Mouse (Mus musculus) gonadal fat pad, adult 2 months (tissue): ENCODE data around the gene Gm20388. TPM values are rescaled to one million over a fixed set of nuclear protein-coding genes. Genes with fewer than 3 reads are reported as not detected.
"Not testable (repeated sequence)": the region's sequence is repeated elsewhere in the genome, so short reads cannot be mapped to it uniquely, and the experiment has no call there.

ENCODE experiments used
- DNase-seq: peaks from one replicate; pipeline ENCODE4 v3.0.0-alpha.2; 2012; ENCODE audit warnings: low read depth
- polyA plus RNA-seq: library from polyadenylated mRNA; depleted of rRNA; stranded (reverse); fragments of >200 nt; gene quantifications from 2 replicates; pipeline ENCODE4 v1.2.3, GENCODE M21; 2012

The Gm20388 gene
- polyA plus RNA-seq, 1 experiment: 119 TPM

DNA sequence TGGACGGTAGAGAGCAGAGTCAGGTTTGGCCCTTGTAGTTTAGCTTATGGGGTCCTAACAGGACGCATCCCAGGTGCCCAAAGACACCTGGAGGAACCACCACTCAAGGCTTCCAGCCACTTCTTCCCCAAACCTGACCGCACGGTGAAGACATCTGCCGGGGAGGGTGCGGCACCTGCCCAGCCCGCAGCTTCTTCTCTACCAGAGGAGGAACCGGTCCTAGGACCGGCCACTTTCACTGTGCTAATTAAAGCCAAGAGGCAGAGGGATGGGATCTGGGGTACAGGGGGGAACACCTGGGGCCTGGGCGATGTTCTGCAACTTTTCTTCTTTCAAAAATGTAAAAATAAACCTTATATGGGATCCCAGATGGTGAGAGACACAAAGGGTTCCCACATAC is 866.5 kb downstream of the Gm20388 start:
- no peak for DNase-seq

DNA sequence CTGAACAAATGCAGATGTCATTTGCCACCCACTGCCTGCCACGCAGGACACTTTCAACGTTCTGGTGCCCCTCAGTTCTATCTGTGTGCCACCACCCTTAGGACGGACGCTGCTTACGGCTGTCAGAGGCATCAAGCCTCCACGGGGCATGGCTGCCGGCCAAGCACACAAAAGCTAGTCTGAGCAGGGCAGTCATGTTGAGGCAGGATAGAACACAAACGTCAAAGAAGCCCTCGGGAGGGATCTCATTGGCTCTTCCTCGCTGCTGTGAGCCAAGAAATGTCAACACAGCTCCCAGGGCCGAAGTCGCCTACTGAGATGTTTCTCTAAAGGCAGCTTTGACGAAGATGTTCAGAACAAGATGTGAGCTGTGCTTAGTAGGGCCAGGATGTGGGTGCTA is 867.1 kb downstream of the Gm20388 start:
- peak; percentile 65 for DNase-seq

DNA sequence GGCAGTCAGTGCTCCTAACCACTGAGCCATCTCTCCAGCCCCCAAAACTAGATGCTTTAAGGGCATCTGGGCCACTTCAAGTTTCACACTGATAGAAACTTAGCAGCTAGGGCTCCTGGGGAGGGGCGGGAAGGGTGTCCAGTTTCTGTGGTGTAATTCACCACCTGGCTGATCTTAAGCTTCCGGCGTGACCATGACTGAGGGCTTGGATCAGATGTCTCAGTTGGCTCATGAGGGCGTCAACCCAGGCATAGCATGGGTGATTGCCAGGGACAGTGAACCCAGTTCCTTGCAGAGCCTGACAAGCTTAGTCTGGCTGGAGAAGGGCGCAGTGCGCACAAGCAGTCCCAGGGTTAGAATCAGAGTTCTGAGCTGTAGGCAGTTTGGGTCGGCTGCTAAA is 868.5 kb downstream of the Gm20388 start:
- no peak for DNase-seq

DNA sequence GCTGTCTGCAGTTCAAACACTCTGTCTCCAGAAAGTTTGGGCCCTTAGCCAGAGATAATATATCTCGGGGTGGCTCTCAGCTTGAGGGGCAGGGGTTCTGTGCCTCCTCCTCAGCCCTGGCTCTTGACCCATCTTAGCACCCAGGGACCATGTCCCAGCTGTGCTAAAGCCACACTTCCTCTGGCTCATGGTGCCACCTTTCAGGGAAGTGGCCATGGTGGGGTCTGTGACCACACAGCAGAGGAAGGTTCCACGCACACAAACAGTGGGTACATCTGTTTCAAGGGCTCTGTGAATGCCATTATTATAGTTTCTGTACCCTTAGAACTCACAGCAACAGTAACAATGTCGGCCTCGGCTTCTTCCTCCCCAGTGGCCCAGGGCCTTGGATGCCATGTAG is 873.1 kb downstream of the Gm20388 start:
- DNase-seq: no peak

DNA sequence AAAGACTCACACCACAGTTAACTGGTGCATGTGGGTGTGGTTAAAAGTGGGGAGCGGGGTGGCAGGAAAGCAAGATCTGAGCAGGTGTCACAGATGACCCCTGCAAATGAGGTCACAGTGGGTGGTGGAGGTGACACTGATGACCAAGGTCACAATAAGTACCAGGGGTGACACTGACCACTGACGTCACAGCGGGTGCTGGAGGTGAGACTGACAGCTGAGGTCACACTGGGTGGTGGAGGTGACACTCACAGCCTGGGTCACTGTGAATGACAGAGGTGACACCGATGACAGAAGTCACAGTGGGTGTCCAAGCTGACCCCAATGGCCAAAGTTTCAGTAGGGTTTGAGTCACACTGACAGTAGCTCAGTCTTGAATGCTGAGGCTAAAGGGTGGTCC is 876.1 kb downstream of the Gm20388 start:
- no peak for DNase-seq

DNA sequence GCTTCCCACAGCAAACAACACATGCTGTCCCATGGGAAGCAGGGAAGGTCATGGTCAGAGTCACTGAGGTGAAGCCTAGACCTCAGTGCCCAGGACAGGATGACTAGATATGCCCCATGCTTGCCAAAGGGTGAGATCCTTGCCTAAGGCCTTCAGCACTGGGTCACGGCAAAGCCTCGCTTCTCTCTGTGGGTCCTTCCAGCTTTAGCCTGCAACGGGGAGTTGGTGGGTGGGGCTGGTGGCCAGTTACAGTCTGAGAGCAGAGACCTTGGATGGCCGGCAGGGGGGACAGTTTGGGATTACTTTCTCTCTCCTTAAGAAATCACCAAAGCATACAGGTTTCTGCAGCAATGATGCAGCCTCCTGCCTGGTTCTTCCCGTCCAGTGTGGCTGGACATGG is 877.0 kb downstream of the Gm20388 start:
- DNase-seq: no peak

DNA sequence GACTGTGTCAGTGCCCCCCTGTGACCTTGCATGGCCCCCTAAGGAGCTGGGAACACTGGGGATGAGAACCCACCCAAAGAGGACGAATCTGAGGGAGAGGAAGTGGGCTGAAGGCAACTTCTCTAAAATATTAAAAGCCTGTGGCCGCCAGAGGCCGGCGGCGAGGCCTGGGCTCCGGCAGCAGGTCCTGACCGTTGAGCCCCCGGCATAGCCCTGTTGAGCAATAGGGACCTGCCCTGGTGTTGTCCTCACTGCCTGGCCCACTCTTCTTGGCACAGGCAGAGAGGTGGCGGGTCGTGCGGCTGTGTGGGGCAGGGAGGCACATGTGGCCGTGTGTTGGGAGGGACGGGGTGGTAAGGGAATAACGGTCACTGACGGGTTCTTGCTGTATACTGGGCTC is 882.1 kb downstream of the Gm20388 start:
- no peak for DNase-seq

DNA sequence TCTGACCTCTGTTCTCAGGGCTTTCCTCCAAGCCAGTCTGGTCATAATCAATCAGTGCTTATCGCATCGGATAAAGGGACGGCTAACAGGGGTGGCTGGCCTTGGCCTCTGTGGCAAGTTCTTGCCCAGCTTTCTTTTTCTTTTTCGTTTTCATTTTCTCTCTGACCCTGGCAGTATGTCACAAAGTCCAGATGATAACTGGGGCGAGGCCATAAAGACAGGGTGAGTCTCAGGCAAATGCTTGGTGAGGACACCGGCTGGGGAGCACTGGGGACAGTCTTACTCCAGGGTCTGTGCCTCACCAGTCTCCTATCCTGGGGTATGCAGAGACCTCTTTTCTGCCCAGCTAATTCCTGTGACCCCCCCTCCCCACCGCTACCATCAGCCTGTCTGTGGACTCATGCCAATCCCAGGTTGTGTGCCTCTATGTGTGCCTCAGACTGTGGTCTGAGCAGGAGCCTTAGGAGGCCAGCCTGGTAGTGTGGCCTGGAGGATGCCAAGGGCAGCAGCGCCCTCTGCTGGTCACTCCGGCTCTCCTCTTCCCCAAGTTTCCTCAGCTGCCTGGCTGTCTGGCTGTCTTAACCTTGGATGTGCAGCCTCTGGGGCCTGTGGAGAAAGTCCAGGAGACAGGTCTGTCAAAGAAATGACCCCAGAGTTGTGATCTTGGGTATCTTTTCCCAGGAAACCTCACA is 885.4 kb downstream of the Gm20388 start:
- DNase-seq: no peak

DNA sequence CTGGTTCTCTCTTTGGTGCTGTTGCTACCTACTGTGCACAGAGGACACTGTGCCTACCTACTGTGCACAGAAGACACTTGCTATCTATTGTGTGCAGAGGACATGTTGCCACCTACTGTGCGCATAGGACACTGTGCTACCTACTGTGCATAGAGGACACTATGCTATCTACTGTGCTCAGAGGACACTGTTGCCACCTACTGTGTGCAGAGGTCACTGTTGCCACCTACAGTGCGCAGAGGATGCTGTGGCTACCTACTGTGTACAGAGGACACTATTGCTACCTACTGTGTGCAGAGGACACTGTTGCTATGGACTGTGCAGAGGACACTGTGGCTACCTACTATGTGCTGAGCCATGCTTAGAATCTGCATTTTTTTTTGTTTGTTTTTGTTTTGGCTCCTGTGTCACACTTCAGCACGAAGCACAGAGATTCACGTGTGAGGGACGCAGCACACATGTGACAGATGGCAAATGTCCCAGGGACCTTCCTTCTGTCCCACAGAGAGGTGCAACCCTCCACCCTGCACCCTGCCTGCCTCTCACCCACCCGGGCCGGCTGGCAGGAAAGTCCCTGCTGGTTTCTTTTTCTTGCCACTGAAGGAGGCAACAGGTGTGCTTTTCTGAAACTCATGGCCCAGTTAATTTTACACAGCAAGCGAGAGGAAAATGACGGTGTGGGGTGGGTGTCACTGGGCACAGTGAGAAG is 886.5 kb downstream of the Gm20388 start:
- DNase-seq: no peak

DNA sequence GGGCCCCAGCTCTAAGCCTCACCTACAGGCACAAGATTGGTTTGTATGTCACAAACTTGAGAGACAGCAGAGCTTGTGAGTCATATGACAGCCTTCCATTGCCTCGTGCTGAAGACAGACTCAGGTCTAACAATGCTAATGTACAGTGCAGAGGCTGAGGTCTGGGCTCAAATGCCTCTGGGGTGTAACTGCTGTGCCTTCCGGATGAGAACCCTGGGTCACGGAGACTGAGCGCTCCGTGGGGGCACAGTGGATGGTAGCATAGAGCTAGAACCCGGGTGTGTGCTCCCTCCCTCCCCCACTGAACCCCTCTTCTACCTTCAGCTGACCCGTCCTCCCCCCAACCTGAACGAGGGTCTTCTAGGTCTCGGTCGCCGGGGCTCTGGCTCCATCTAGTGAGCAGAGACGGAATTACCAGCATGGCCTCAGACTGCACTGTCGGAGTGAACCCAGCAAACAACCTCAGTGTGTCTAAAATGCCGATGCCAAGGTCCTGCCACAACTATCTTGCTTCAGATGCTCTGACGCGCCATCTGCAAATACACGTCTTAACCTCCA is 889.7 kb downstream of the Gm20388 start:
- no peak for DNase-seq

DNA sequence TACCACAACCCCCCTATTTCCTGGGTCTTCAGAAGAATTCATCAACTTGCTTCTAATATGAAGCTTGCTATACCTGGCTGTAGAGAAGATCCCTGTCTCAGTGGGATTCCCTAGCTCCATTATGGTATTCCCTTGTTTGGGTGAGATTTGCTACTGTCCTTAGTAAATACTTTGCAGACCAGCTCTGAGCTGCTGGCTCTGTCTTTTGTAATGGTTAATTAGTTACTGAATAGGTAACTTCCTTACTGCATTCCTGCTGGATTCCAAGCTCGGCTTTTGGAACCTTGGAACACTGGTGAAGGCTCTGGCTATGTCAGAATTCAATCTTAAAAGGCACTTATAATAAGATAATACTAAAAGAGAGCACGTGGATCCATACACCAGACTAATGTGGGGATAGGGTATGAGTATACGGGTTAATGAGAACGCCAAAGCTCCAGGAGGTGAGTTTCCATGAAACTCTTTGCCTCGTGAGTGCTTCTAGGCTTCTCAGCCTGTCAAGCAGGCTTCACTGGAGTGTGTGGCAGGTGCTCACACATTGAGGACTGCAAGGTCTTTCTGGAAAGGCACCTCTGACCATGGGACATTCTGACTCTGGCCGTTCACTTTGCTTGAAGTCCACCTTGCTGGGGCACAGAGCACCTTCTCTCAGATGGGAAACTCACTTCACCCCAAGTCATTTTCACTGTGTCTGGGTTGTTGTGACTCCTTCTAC is 893.2 kb downstream of the Gm20388 start:
- DNase-seq: not testable (repeated sequence)

DNA sequence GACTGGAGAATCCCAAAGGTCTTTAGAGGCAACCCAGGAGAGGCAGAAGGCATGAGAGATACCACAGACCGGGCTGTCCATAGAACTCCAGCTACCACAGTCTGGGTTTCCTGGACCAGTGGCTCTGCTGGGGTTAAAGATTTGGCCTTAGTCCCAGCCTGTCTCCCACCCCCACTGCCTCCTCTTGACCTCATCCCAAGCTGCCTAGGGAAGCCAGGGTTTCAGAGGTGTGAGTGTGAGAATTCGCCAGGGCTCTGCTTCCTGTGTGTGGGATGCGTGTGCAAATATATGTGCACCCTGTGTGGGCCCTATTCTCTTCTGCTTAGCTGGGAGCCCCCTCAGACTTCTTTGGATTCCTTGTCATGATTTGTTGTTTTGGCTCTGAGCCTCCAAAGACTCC is 894.1 kb downstream of the Gm20388 start:
- no peak for DNase-seq

DNA sequence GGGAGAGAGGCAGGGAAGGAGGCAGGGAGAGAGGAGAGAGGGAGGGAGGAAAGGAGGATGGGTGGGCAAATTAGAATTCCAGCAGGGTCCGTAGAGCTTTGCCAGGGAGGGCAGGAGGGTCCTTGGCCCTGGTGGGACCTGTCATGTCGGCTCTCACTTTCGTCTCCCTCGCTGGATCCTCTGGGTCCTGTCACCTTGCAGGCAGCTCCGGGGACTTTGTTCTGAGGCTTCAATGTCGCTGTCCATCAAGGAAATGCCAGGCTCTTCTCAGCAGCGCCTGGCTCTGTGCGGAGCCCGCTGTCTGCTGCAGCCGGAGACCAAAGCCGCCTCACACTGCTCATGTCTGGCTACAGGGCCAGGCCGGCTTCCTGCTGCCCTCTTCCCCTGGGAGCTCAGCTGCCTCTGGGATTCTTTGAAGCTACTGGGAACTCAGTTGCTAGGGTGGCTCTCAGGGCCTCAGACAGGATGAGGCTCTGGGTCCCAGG is 896.2 kb downstream of the Gm20388 start:
- DNase-seq: no peak

DNA sequence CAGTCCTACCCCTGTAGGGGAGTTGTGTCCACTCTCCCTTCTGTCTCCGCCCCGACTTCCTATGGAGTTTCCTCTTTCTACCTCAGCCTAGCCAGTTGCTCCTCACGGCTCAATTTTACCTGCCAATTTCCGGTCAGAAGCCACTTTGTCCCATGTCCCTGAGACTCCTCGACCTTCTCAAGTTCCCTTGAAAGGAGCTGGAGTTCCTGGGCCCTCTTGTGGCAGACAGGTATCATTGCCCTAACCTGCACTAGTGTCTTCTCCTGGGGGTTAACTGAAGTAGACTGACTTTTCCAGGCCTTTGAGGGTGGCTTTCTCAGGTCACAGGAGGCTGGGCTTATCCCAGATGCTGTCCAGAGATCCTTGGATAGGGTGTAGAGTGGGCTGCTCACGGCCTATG is 897.1 kb downstream of the Gm20388 start:
- no peak for DNase-seq

DNA sequence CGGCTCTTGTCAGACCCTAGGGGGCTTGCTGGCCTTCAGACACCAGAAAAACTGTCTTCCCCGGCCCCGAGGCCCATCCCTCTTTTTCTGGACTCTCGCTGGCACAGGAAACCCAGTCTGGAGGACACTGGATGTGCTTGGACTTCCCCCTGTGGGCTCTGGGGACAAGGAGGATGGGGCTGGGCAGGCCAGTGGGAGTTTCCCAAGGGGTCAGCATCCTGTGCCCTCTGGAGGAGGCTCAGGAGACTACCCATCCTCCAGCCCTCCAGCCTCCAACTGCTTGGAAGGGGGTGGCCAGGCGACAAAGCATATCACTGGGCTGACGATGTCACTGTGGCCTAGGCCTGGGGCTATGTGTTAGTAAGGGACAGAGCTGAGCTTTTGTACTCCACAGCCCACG is 898.4 kb downstream of the Gm20388 start:
- DNase-seq: no peak

DNA sequence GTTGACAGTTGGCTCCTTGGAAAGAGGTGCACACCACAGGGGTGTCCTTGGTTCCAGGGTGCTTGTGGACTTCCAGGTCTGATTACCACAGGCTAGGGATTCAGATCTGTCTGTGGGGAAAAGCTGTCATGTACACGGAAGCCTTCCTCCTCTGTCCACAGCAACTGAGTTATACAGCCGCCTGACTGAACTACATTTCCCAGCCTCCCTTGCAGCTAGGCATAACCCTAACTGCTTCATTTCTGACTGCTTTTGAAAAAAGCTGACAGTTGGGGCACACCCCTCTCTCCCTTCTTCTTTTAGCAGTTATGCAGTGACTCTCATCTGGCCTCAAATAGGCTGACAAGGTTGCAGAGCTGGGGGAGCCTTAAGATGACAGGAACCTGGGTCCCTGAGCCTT is 901.3 kb downstream of the Gm20388 start:
- no peak for DNase-seq

DNA sequence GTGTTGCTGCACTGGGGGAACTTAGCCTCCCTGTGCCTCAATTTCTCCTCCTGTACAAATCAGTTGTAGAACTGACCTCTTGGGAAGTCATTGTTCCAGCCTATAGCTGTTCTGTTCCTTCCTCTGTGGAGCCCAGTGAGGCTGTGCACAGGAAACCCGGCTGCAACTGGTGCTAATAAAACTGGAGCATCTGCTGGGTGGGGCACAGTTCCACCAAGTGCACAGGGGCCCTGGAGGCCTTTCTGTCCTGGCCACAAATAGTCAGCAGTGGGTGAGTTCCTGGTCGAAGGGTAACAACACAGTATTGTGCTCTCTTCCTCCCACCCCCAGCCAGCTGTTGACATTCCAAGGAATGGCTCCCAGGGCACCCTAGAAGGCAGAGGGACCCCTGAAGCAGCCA is 902.4 kb downstream of the Gm20388 start:
- DNase-seq: no peak

DNA sequence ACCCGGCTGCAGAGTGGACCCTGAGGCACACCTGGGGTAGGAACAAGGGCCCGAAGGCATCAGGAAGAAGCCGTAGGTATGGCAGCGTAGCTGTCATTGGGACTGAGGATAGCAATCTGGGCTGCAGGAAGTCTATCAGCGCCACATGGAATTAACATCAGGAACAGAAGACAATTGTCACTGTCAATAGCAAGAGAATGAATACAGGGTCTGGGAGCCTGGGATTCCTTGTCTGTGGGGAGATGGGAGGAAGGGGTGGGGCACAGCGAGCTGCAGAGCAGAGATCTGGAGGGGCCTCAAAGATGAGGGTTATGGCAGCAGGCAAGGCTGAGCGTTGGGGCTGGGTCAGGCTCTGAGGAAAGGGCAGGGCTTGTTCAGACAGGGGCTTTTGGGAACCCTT is 903.2 kb downstream of the Gm20388 start:
- DNase-seq: no peak

DNA sequence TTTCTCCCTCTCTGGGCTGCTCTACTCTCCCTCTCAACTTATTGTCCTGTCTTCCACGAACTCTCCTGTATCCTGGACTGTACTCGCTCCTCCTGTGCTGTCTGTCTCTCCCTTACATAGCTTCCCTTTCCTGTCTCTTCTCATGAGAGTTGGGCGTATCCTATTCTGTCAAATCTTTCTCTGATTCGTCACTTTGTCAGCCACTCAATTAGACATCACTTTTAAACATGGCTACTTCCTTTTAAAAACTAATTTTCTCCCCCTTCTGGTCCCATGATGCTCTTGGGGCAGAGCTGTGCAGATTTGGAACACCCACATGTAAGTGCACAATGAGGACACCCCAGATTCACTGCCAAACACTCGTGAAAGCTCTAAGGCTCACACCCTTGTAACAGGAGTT is 905.7 kb downstream of the Gm20388 start:
- no peak for DNase-seq

DNA sequence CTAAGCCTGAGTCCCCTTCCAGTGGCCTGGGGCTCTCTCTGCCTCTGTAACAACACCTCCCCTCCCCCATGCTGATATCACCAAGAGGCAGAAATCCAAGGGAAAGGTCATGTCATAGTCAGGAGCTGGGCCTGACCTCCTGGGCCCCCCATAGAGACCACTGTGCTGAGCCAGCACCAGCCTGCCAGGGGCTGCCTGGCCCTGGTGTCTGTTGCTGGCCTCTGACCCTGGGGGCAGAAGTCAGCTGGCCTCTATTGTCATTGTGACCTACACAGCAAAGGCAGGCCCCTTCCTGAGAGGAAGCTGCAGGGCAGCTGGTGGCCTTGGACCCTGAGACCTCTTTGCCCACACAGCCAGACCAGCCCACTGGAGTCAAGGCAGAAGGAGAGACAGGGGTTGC is 909.3 kb downstream of the Gm20388 start:
- no peak for DNase-seq

DNA sequence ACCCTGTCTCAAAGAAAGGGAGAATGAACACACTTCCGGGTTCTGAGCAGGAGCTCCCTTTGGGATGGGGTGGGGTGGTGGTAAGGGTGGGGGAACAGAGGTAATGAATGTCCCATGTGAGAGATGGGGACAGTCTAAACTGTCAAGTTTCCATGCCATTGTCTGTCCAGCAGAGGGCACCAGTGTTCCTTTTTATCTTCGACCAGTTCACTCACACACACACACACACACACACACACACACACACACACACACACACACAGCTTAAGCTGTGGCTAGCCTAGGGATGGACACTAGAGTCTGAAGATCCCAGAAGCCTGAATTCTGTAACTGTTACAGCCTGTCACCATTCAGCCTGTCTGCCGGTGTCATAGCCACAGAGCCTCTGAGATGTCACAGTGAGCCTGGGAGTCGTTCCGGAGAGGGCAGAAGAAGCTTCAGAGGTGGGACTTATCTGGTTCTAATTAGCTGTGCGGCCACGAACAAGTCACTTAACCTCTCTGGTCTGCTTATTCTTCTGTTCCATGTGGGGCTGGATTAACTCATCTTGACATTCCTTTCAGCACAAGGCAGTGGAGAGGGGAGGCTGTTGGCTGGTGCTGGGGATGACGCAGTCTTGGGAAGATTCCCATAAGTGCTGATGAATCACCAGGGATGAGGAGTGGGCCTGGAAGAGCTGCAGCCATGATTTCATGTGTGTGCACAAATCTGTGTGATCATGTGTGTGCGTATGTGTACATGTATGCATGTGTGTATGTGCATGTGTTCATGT is 910.9 kb downstream of the Gm20388 start:
- DNase-seq: no peak

DNA sequence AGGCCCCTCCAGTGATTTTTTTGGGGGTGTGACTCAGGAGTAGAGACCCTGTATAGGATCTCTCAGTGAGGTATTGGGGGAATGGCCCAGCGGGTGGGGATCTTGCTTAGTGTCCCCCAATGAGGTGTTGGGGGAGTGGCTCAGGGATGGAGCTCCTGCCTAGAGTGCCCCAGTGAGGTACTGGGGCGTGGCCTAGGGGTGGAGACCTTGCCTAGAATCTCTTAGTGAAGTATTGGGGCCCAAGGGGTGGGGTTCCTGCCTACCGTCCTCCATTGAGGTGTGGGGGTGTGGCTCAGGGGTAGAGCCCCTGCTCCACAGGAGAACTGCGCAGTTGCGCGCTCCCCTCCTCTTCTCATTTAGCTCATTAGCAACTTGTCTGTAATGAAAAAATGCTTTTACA is 912.7 kb downstream of the Gm20388 start:
- DNase-seq: no peak
